Mouse (Mus musculus) urinary bladder, postnatal 36 days (tissue): ENCODE results near the gene Txndc17.

ENCODE experiments used
- DNase-seq, 2 experiments: peaks; one replicate each; pipeline ENCODE4 v3.0.0; 2022; ENCODE audit warnings: low spot score in 2 of 2, mixed read lengths in 1 of 2

The Txndc17 gene

DNA sequence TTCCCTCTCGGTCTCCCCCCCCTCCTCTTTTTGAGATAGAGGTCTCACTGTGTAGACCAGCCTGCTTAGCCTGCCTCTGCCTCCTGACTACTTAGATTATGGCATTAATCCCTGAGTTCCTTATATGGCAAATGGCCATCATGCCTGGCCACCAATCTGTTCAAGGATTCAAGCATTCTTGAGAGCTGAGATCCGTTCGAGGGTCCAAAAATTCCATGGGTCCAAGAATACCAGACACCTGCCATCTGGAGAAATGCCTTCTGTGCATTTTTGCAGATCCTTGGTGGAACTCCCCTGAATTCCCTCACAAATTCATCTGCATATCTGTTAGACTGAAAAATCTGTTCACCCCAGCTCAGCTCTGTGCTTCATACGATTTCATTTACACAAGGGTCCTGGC, 16.1 kb downstream of the Txndc17 start:
- DNase-seq = no peak

- DNase-seq = peak; percentile 61 to 63
Observed at GRCm38 (mm10) chr11:72224865-72225264, 17.5 kb downstream of the Txndc17 start.

GRCm38 (mm10) chr11:72226020-72226791, 18.9 kb downstream of the Txndc17 start:
- DNase-seq = no peak

GRCm38 (mm10) chr11:72226901-72227300, 19.6 kb downstream of the Txndc17 start:
- DNase-seq = no peak

DNA sequence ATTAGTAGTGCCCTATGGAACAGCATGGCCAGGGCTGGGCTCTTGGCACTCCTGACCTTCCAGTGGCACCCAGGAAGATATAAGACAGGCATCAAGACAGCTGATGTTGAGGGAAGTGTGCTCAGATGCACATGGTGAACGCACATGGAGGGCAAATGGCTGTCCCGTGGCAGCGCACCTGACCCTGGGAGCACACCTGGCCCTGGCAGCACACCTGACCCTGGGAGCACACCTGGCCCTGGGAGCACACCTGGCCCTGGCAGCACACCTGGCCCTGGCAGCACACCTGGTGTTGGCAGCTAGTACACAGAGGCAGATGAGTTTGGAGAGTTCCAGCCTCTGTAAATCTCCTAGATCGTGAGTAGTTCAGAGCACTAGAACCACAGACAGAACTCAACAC, 21.2 kb downstream of the Txndc17 start:
- DNase-seq = no peak

DNA sequence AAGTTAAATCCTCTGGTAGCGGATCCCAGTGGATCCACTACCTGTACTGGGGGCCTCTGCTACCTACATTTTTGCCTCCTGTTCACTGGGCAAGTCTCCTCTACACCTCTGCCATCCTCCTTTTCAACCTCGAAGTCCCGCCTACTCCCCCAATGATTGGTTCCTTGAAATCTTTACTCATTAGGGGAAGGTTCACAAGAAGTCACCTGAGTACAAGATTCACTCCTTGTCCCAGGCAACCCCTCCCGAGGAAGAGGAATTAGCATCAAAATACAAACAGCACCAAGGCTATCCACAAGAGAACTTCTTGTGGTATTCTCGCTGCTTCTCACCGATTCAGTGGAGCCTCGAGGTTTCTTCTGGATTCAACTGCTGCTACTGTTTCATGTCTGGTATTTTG, 24.7 kb downstream of the Txndc17 start:
- no peak for DNase-seq

GRCm38 (mm10) chr11:72232991-72233390, 25.6 kb downstream of the Txndc17 start:
- DNase-seq = no peak

DNA sequence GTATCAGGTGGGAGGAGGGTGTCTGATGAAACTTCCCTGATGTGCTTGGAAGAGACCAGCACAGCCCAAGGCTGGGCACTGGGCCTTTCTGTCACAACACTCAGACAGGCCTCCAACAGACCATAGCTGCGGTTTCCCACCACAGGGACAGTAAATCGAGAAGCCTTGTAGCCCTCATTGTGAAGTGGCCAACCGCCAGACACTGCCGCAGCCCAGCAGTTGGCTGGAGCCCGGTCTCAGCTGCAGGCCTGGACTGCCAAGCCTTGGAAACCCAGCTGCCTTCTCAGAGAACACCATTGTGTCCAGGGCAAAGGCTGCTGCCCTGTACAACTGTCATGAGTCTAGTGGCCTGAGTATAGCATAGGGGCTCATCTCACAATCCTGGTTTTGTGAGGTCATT, 26.7 kb downstream of the Txndc17 start:
- no peak for DNase-seq

DNA sequence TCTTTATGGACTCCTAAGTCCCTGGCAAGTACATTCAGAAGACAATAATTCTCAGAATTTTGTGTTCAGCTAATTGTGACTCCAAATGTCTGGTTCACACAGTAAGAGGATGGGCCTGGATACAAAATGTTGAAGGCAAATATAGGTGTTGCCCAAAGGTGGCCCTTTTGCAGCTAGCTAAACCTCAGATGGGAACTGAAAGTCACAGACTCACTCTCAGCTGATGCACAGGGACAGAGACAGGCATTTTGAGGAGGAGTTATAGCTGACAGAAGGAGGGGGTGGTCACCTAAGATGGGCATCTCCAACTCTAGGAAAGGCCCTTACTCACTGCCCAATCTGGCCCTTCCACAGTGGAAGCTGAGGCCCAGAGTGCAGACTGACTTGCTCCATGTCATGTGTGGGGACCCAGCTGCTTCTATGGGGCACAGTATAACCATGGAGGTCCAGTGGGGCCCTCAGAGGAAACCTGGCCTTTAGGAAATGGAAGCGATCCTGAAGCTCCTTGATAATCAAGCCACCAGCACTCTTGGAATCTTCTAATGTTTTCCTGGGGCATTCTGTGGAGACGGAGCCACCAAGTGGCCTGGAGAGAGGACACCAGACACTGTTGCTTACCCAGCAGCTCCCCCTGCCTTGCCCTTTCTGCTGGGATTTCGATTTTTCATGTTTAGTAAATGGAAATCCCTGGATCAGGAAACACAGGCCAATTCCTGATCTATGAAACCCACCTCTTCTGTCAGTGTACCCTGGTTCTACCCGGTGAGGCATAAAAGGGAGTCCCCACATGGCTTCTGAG, 32.9 kb downstream of the Txndc17 start:
- DNase-seq = no peak

- no peak for DNase-seq
Observed at GRCm38 (mm10) chr11:72245196-72245753, 37.9 kb downstream of the Txndc17 start.

GRCm38 (mm10) chr11:72255629-72256028, 48.3 kb downstream of the Txndc17 start:
- no peak for DNase-seq

- DNase-seq = no peak
Observed at GRCm38 (mm10) chr11:72256441-72256840, 49.1 kb downstream of the Txndc17 start.
